Mouse (Mus musculus): ENCODE measurements around the gene Ppp1r14c. TPM values are rescaled to one million over a fixed set of nuclear protein-coding genes. Genes with fewer than 3 reads are reported as not detected.

The Ppp1r14c gene
- polyA plus RNA-seq, 1 experiment from 2014 or later: 46.0 TPM

DNA sequence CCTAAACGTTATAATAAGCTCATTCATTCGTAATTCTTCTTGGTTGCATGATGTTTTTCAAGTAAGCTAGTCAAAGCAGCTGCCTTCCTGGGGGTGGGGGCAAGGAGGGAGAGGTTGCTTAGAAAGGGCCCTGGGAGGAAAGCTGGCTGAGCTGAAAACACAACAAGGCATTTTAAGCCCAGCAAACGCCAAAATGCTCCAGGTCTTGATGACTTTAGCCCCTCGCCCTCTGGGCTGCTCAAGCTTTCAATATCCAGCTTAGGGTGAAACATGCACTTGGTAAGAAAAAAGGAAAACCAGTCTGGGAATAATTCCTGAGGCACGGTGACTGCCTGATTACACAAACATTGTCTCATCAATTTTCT is 204 bp upstream of the Ppp1r14c start:
- Histone ChIP-seq H3K4me3 (ENCODE audit: low read depth, low read length) (peak overlapping the region; percentile 57), H3K4me2 (ENCODE audit: low read length) (peak overlapping the region; percentile 83), H3K9ac (ENCODE audit: low read length) (peak overlapping the region; percentile 68; the same call in 1 of the 2 replicates), H3K36me3 (ENCODE audit: control insufficient read depth, insufficient read depth, low read length) (no peaks in the 10 kb centered on the region), H3K27ac (ENCODE audit: low read depth, low read length) (no peak overlapping the region), H3K27me3 (replicated peaks; ENCODE audit: control insufficient read depth, insufficient read depth, low read length) (no peaks in the 10 kb centered on the region), H3K9me3 (replicated peaks; ENCODE audit: control insufficient read depth, low read length) (no peaks in the 10 kb centered on the region), H3K4me1 (ENCODE audit: control insufficient read depth, insufficient read depth, low read length) (no peaks in the 10 kb centered on the region)
- DNase-seq (ENCODE audit: low spot score) (no peak), ATAC-seq (no peak)
- WGBS: 19% methylated on average over 5 of the region's 5 CpGs

DNA sequence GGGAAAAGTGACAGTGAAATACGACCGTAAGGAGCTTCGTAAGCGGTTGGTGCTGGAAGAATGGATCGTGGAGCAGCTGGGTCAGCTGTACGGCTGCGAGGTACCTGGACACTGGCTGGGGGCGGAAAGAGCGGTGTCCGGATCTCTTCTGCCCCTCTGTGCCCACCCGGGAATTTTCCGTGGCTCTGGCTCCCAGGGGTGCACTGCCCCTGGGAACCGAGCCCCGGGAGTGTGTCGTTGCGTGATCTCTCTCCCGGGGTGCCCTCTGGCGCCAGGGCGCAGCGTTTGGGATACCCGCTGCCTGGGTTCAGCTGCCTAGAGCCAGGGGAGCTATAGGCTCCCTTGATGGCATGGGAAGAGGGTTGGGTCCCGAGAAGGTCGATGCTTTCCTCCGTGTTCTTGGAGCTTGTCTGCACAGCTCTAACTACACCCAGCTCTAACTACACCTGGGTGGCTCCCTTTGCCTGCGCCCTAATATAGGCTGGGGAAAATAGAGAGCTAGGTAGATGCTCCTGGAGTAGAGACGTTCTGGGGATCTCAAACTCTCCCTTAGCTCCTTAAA is 1.1 kb downstream of the Ppp1r14c start:
- Histone ChIP-seq H3K4me1 (ENCODE audit: control insufficient read depth, insufficient read depth, low read length) (no peaks in the 10 kb centered on the region), H3K27ac (ENCODE audit: low read depth, low read length) (peak overlapping the region; percentile 59; the same call in 1 of the 2 replicates), H3K36me3 (ENCODE audit: control insufficient read depth, insufficient read depth, low read length) (no peaks in the 10 kb centered on the region), H3K9me3 (replicated peaks; ENCODE audit: control insufficient read depth, low read length) (no peaks in the 10 kb centered on the region), H3K4me3 (ENCODE audit: low read depth, low read length) (peak overlapping the region; percentile 57), H3K9ac (ENCODE audit: low read length) (peak overlapping the region; percentile 68), H3K4me2 (ENCODE audit: low read length) (peak overlapping the region; percentile 83), H3K27me3 (replicated peaks; ENCODE audit: control insufficient read depth, insufficient read depth, low read length) (no peaks in the 10 kb centered on the region)
- DNase-seq (ENCODE audit: low spot score) (peak; percentile 16), ATAC-seq (peak; percentile 60)
- under 1% methylated on average over 26 of the region's 26 CpGs for WGBS

DNA sequence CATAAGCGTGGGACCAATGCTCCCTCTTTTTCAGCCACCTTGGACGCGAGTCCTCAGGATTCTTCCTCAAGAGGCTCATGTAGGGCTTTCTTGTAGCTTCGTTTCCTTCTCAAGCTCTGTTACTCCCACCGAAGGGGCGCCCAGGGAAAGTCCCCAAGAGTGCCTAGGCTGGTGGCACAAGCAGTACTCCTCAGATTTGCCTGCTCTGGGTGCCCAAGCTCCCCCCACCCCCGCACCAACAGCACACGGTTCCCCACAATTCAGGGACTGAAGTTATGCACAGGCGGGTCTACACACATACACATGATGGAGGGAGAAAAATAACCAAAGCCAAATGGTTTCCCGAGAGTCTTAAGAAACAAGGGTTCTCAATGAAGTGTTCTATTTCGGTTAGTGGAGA is 1.6 kb downstream of the Ppp1r14c start:
- Histone ChIP-seq H3K9ac (ENCODE audit: low read length) (peak overlapping the region; percentile 68), H3K27ac (ENCODE audit: low read depth, low read length) (no peak overlapping the region), H3K4me3 (ENCODE audit: low read depth, low read length) (peak overlapping the region; percentile 57), H3K27me3 (replicated peaks; ENCODE audit: control insufficient read depth, insufficient read depth, low read length) (no peaks in the 10 kb centered on the region), H3K4me1 (ENCODE audit: control insufficient read depth, insufficient read depth, low read length) (no peaks in the 10 kb centered on the region), H3K36me3 (ENCODE audit: control insufficient read depth, insufficient read depth, low read length) (no peaks in the 10 kb centered on the region), H3K4me2 (ENCODE audit: low read length) (peak overlapping the region; percentile 83), H3K9me3 (replicated peaks; ENCODE audit: control insufficient read depth, low read length) (no peaks in the 10 kb centered on the region)
- ATAC-seq (no peak), DNase-seq (ENCODE audit: low spot score) (peak; percentile 4)
- WGBS: 27% methylated on average over 11 of the region's 11 CpGs

DNA sequence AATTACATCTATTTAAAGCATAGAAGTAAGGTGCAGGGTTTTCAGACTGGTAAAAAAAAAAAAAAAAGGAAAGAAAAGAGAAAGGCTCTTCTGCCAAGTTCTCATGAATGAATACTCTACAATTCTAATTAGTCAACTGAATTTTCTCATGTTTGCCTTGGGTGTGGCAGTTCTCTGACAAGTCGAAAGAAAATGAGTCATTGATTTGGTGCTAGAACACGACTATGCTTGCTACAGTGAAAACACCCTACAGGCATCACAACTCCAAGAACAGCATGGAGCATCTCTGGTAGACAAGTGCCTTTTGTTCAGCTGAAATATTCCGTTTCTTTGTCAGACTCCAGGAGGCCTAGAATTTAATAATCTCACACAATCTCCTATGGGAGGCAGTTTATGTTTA is 17.3 kb downstream of the Ppp1r14c start:
- no peak for DNase-seq (ENCODE audit: low spot score)
- H3K27me3 ChIP-seq (replicated peaks; ENCODE audit: control insufficient read depth, insufficient read depth, low read length): no peaks in the 10 kb centered on the region
- no peaks in the 10 kb centered on the region for H3K36me3 ChIP-seq (ENCODE audit: control insufficient read depth, insufficient read depth, low read length)
- H3K4me2 ChIP-seq (ENCODE audit: low read length): no peak overlapping the region
- no peak for ATAC-seq
- no peak overlapping the region for H3K27ac ChIP-seq (ENCODE audit: low read depth, low read length)
- no peak overlapping the region for H3K4me3 ChIP-seq (ENCODE audit: low read depth, low read length)
- 52% methylated on average over 3 of the region's 3 CpGs for WGBS
- H3K4me1 ChIP-seq (ENCODE audit: control insufficient read depth, insufficient read depth, low read length): no peaks in the 10 kb centered on the region
- no peak overlapping the region for H3K9ac ChIP-seq (ENCODE audit: low read length)
- no peaks in the 10 kb centered on the region for H3K9me3 ChIP-seq (replicated peaks; ENCODE audit: control insufficient read depth, low read length)

DNA sequence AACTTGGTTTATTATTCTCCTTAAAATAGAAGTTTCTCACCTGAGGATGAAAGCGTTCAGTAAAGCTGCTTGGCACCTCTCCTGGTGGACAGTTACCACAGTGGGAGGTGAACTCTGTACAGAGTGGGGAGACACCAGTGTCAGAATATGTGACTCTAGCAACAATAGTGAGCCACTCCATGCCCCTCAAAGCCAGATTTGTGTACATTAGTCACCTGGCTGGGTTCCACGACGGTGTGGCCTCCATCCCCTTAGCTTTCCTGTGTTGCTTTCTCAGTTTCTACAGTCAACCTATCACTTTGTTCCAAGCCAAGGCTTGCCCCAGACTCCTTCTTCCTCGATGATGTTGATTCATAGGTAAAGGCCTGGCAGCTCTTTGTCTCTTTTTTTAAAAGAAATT is 26.4 kb downstream of the Ppp1r14c start:
- no peak overlapping the region for H3K4me2 ChIP-seq (ENCODE audit: low read length)
- no peak overlapping the region for H3K4me3 ChIP-seq (ENCODE audit: low read depth, low read length)
- 83% methylated on average over 4 of the region's 4 CpGs for WGBS
- H3K9ac ChIP-seq (ENCODE audit: low read length): no peak overlapping the region
- no peak overlapping the region for H3K27ac ChIP-seq (ENCODE audit: low read depth, low read length)
- ATAC-seq (no peak), DNase-seq (ENCODE audit: low spot score) (no peak)
- no peaks in the 10 kb centered on the region for H3K36me3 ChIP-seq (ENCODE audit: control insufficient read depth, insufficient read depth, low read length)
- H3K9me3 ChIP-seq (replicated peaks; ENCODE audit: control insufficient read depth, low read length): no peaks in the 10 kb centered on the region
- no peaks in the 10 kb centered on the region; the same call in 1 of the 2 replicates for H3K4me1 ChIP-seq (ENCODE audit: control insufficient read depth, insufficient read depth, low read length)
- H3K27me3 ChIP-seq (replicated peaks; ENCODE audit: control insufficient read depth, insufficient read depth, low read length): no peaks in the 10 kb centered on the region

DNA sequence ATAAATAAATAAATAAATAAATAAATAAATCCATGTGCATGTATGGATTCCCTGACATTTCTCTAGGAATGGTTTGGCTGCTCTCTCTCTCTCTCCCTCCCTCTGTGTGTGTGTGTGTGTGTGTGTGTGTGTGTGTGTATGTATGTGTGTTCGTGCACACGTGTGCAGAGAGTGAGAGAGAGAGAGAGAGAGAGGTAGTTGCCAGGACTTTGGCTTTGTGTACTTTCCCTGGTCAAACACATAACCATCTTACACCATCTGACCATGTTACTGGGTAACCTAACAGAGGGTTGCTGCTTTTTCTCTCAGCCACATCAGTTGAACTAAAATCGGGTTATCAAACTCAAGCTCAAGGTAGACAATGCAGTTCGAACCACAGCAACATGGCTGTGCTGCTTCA is 27.7 kb downstream of the Ppp1r14c start:
- H3K4me2 ChIP-seq (ENCODE audit: low read length): no peak overlapping the region
- no peak overlapping the region for H3K9ac ChIP-seq (ENCODE audit: low read length)
- ATAC-seq: no peak
- H3K36me3 ChIP-seq (ENCODE audit: control insufficient read depth, insufficient read depth, low read length): no peaks in the 10 kb centered on the region
- H3K9me3 ChIP-seq (replicated peaks; ENCODE audit: control insufficient read depth, low read length): no peaks in the 10 kb centered on the region
- H3K27me3 ChIP-seq (replicated peaks; ENCODE audit: control insufficient read depth, insufficient read depth, low read length): no peaks in the 10 kb centered on the region
- 95% methylated on average over 4 of the region's 4 CpGs for WGBS
- H3K4me1 ChIP-seq (ENCODE audit: control insufficient read depth, insufficient read depth, low read length): no peaks in the 10 kb centered on the region; the same call in 1 of the 2 replicates
- no peak overlapping the region for H3K27ac ChIP-seq (ENCODE audit: low read depth, low read length)
- H3K4me3 ChIP-seq (ENCODE audit: low read depth, low read length): no peak overlapping the region
- no peak for DNase-seq (ENCODE audit: low spot score)

DNA sequence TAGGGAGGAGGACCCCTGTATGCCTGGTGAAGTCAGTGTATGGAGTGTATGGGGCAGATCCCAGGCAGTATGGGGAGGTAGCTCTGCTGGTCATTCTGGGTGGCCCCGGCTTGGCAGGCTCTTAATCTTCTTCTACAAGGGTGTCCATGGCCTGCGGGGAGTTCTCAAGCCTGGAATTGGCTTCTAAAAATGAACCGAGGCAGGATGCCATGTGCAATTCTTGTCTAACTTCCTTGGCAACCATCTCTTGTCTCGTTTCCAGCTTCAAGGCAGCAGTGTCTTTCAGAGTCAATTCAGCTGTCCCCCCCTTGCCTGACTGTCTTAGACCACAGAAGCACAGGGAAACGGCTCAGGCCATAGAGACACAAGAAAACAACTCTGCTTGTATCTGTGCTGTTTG is 28.3 kb downstream of the Ppp1r14c start:
- no peaks in the 10 kb centered on the region; the same call in 1 of the 2 replicates for H3K4me1 ChIP-seq (ENCODE audit: control insufficient read depth, insufficient read depth, low read length)
- H3K9me3 ChIP-seq (replicated peaks; ENCODE audit: control insufficient read depth, low read length): no peaks in the 10 kb centered on the region
- H3K4me3 ChIP-seq (ENCODE audit: low read depth, low read length): no peak overlapping the region
- 51% methylated on average over 5 of the region's 5 CpGs for WGBS
- H3K27me3 ChIP-seq (replicated peaks; ENCODE audit: control insufficient read depth, insufficient read depth, low read length): no peaks in the 10 kb centered on the region
- ATAC-seq (0 out of 2 replicates have a peak, but pooled peaks have one; percentile 26), DNase-seq (ENCODE audit: low spot score) (peak; percentile 31)
- H3K9ac ChIP-seq (ENCODE audit: low read length): no peak overlapping the region
- no peaks in the 10 kb centered on the region for H3K36me3 ChIP-seq (ENCODE audit: control insufficient read depth, insufficient read depth, low read length)
- H3K4me2 ChIP-seq (ENCODE audit: low read length): no peak overlapping the region
- no peak overlapping the region for H3K27ac ChIP-seq (ENCODE audit: low read depth, low read length)

DNA sequence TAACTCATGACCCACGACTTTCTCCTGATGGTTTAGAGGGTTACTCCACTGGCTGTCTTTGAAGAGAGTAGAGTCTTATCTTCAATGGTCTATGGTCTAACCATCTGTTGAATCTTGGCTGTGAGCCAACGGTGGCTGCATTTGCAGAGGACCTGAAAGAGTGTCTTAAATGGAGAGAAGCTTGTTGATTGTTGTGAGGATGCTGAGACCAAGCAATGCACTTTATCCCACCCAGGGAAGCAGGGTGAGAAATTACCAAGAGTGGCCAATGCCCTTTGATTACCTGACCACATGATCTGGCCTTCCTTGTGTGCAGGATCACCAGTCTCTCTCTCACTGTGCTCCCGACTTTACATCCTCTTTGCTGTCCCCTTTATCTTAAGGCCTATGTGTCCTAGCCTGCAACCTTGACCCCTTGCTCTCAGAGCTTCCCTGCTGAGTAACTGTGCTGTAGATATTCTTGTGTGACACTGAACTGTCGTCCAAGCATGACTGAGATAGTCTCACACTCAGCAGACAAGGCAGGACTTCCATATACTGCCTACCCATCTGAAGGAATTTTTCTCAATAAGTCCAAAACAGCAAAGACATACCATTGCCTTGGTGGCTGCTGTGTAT is 28.9 kb downstream of the Ppp1r14c start:
- Histone ChIP-seq H3K27ac (ENCODE audit: low read depth, low read length) (no peak overlapping the region), H3K9me3 (replicated peaks; ENCODE audit: control insufficient read depth, low read length) (no peaks in the 10 kb centered on the region), H3K27me3 (replicated peaks; ENCODE audit: control insufficient read depth, insufficient read depth, low read length) (no peaks in the 10 kb centered on the region), H3K36me3 (ENCODE audit: control insufficient read depth, insufficient read depth, low read length) (no peaks in the 10 kb centered on the region), H3K4me2 (ENCODE audit: low read length) (no peak overlapping the region), H3K4me3 (ENCODE audit: low read depth, low read length) (no peak overlapping the region), H3K4me1 (ENCODE audit: control insufficient read depth, insufficient read depth, low read length) (no peaks in the 10 kb centered on the region; the same call in 1 of the 2 replicates), H3K9ac (ENCODE audit: low read length) (no peak overlapping the region)
- no peak for ATAC-seq
- 78% methylated on average over 4 of the region's 4 CpGs for WGBS
- no peak for DNase-seq (ENCODE audit: low spot score)

DNA sequence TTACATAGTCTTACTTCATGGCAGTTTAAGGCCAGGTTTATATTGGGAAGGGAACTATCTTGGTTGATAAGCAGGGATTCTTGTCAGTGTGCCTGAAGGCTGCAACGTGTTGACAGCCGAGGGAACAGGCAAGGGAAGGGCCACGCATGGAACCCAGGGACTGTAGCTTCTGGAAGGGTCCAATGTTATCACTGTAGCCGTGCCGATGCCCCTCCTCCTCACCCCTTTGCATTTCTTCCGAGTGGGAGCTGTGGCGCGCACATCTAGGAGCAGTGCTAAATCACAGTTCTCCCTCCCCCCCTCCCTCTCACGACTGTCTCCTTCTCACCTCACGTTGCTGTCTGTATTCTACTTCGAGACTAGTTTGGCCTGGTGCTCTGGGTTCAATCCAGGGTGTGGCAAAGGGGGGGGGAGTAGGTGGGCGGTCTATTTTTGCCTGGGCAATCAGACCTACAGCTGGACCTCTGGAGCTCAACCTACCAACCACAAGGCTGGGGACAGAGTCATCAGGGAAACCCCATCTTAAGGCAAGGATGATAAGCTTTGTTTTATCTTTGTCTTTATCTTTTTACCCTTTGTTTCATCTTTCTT is 29.6 kb downstream of the Ppp1r14c start:
- Histone ChIP-seq H3K4me2 (ENCODE audit: low read length) (no peak overlapping the region), H3K27ac (ENCODE audit: low read depth, low read length) (no peak overlapping the region)
- ATAC-seq: no peak

More for the DNA sequence above, 29.6 kb downstream of the Ppp1r14c start:
- H3K36me3 ChIP-seq (ENCODE audit: control insufficient read depth, insufficient read depth, low read length): no peaks in the 10 kb centered on the region
- no peaks in the 10 kb centered on the region for H3K9me3 ChIP-seq (replicated peaks; ENCODE audit: control insufficient read depth, low read length)
- no peaks in the 10 kb centered on the region; the same call in 1 of the 2 replicates for H3K4me1 ChIP-seq (ENCODE audit: control insufficient read depth, insufficient read depth, low read length)
- H3K4me3 ChIP-seq (ENCODE audit: low read depth, low read length): no peak overlapping the region
- 86% methylated on average over 12 of the region's 12 CpGs for WGBS
- H3K9ac ChIP-seq (ENCODE audit: low read length): no peak overlapping the region
- DNase-seq (ENCODE audit: low spot score): no peak
- H3K27me3 ChIP-seq (replicated peaks; ENCODE audit: control insufficient read depth, insufficient read depth, low read length): no peaks in the 10 kb centered on the region
